Comparison of ENCODE assay signal across 27 mouse cellular contexts in the genomic region with DNA sequence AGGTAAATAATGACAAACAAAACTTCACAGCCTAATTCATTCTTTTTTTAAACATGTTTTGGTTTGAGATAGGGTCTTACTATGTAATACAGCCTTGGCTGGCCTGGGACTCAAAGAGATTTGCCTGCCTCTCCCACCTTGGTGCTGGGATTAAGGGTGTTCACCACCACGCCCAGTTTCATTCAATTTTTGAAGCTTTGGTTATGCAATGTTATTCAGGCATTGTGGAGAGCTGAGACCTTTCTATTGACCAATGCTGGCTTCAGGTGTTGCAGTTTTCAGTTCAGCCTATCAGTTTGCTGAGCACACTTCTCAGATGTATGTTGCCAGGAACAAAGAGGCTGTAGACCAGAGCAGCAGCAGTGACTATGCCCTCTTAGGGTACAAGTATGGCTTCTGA.
"Had no signal": no experiment of that assay in that cellular context is flagged by ENCODE, and none has a peak within 500 bp of the region (broad histone marks: within the 10 kb centered on the region; RNA-seq: fewer than 3 reads in every experiment).

No protein-coding gene starts in this region.

- H3K27me3 ChIP-seq: embryonic facial prominence, embryonic 12.5 days; embryonic facial prominence, embryonic 13.5 days; embryonic facial prominence, embryonic 15.5 days; forebrain, embryonic 12.5 days; forebrain, embryonic 13.5 days; forebrain, embryonic 15.5 days had no signal

- H3K27ac ChIP-seq: embryonic facial prominence, embryonic 10.5 days; embryonic facial prominence, embryonic 12.5 days; embryonic facial prominence, embryonic 13.5 days; embryonic facial prominence, embryonic 15.5 days; forebrain, embryonic 10.5 days; forebrain, embryonic 12.5 days; forebrain, embryonic 13.5 days; forebrain, embryonic 15.5 days; gastrocnemius, adult 2 months; heart, adult 2 months had no signal

- H3K9ac ChIP-seq: embryonic facial prominence, embryonic 12.5 days; embryonic facial prominence, embryonic 13.5 days; embryonic facial prominence, embryonic 15.5 days; forebrain, embryonic 12.5 days; forebrain, embryonic 13.5 days; forebrain, embryonic 15.5 days; forebrain, postnatal 0 days had no signal

- H3K4me2 ChIP-seq: embryonic facial prominence, embryonic 12.5 days; embryonic facial prominence, embryonic 13.5 days; embryonic facial prominence, embryonic 15.5 days; forebrain, embryonic 12.5 days; forebrain, embryonic 13.5 days; forebrain, embryonic 15.5 days had no signal

- DNase-seq: cerebellum, adult 9-10 months; cerebellum, adult 9-11 months; cerebellum, postnatal 10 days; cerebellum, postnatal 14 days; cerebellum, postnatal 25 days; cerebellum, postnatal 36 days; embryo, embryonic 11 days; forebrain, postnatal 0 days; gastrocnemius, adult 2 months; gastrocnemius, postnatal 10 days; gastrocnemius, postnatal 14 days; gastrocnemius, postnatal 25 days; gastrocnemius, postnatal 36 days; heart, adult 11 months; heart, adult 18-20 months; heart, adult 2 months had no signal

- H3K4me3 ChIP-seq: embryonic facial prominence, embryonic 10.5 days; embryonic facial prominence, embryonic 12.5 days; embryonic facial prominence, embryonic 13.5 days; embryonic facial prominence, embryonic 15.5 days; erythroblast, embryonic 14.5 days; forebrain, embryonic 10.5 days; forebrain, embryonic 12.5 days; forebrain, embryonic 13.5 days; forebrain, embryonic 15.5 days; gastrocnemius, adult 2 months; heart, adult 2 months had no signal

- H3K4me1 ChIP-seq: embryonic facial prominence, embryonic 10.5 days had no signal

- H3K36me3 ChIP-seq: embryonic facial prominence, embryonic 10.5 days; embryonic facial prominence, embryonic 12.5 days; embryonic facial prominence, embryonic 13.5 days; embryonic facial prominence, embryonic 15.5 days; forebrain, embryonic 10.5 days; forebrain, embryonic 12.5 days; forebrain, embryonic 15.5 days had no signal

- H3K9me3 ChIP-seq: embryonic facial prominence, embryonic 10.5 days; embryonic facial prominence, embryonic 12.5 days; embryonic facial prominence, embryonic 13.5 days; embryonic facial prominence, embryonic 15.5 days; forebrain, embryonic 10.5 days; forebrain, embryonic 12.5 days; forebrain, embryonic 13.5 days; forebrain, embryonic 15.5 days had no signal

- ATAC-seq: forebrain, embryonic 13.5 days; forebrain, embryonic 14.5 days; forebrain, embryonic 15.5 days; forebrain, embryonic 16.5 days; forebrain, postnatal 0 days had no signal
